Mouse (Mus musculus) CH12.LX (cell line): ENCODE data around the gene Tac2. TPM values are rescaled to one million over a fixed set of nuclear protein-coding genes. Genes with fewer than 3 reads are reported as not detected.

Experiments
- DNase-seq: peaks from one replicate; pipeline ENCODE4 v3.0.0-alpha.2; 2013; ENCODE audit errors: extremely low read depth
- H3K27ac ChIP-seq: 2 replicates; pipeline ENCODE4 v1.5.1; 2012; ENCODE audit warnings: low read depth, mild to moderate bottlenecking, control low read depth, moderate library complexity; ENCODE audit not compliant: insufficient read depth
- H3K27me3 ChIP-seq: replicated peaks from 2 replicates; pipeline ENCODE3; 2012; ENCODE audit warnings: inconsistent platforms
- H3K36me3 ChIP-seq, 2 experiments: replicated peaks in 1 of 2; 2 replicates each; pipeline versions ENCODE3 to v1.6.1; 2012; ENCODE audit warnings: inconsistent platforms in 1 of 2, low read length in 1 of 2, mild to moderate bottlenecking in 1 of 2, mixed read lengths in 1 of 2, moderate library complexity in 1 of 2; ENCODE audit not compliant: control insufficient read depth in 1 of 2, insufficient read depth in 1 of 2
- H3K4me1 ChIP-seq, 2 experiments: 2 replicates each; pipeline ENCODE4 v1.6.1; 2012; ENCODE audit warnings: inconsistent platforms in 1 of 2, moderate library complexity in 1 of 2; ENCODE audit not compliant: insufficient read depth in 2 of 2, control insufficient read depth in 1 of 2
- H3K4me2 ChIP-seq: 2 replicates; pipeline ENCODE4 v1.6.1; 2012; ENCODE audit warnings: low read depth, mild to moderate bottlenecking, control low read depth; ENCODE audit not compliant: poor library complexity, insufficient read depth, severe bottlenecking
- H3K4me3 ChIP-seq, 3 experiments: fragments of 150-350 bp in 1 of 3; sonication (generic) in 1 of 3; replicated peaks in 1 of 3; 2 replicates each; pipeline versions ENCODE3 to v1.5.1; 2011 to 2012; ENCODE audit warnings: low read depth in 2 of 3, low read length in 2 of 3, mild to moderate bottlenecking in 2 of 3, moderate library complexity in 2 of 3, control low read depth in 1 of 3, improper control_type of control experiment in 1 of 3, inconsistent platforms in 1 of 3, mixed read lengths in 1 of 3; ENCODE audit not compliant: poor library complexity in 1 of 3
- H3K79me2 ChIP-seq: replicated peaks from 2 replicates; pipeline ENCODE4 v1.6.1; 2012; ENCODE audit warnings: mild to moderate bottlenecking, moderate library complexity; ENCODE audit not compliant: control insufficient read depth, poor library complexity, insufficient read depth, severe bottlenecking; ENCODE audit errors: extremely low read depth
- H3K9ac ChIP-seq: 2 replicates; pipeline ENCODE4 v1.6.1; 2012; ENCODE audit warnings: low read depth, mild to moderate bottlenecking, control low read depth, moderate library complexity; ENCODE audit not compliant: insufficient read depth
- H3K9me3 ChIP-seq: replicated peaks from 2 replicates; pipeline ENCODE3; 2012; ENCODE audit warnings: low read length, inconsistent platforms, mixed read lengths
- CHD1 ChIP-seq: IDR thresholded peaks from 2 replicates; pipeline ENCODE4 v1.6.1; 2012; ENCODE audit warnings: low read depth, low read length, improper control_type of control experiment, inconsistent platforms
- CTCF ChIP-seq, 2 experiments: IDR thresholded peaks in 1 of 2; conservative IDR thresholded peaks in 1 of 2; 2 replicates each; pipeline ENCODE4 v1.5.1; 2011 to 2012; ENCODE audit warnings: low read depth in 2 of 2, low read length in 2 of 2, improper control_type of control experiment in 1 of 2, inconsistent platforms in 1 of 2, mild to moderate bottlenecking in 1 of 2, moderate library complexity in 1 of 2
- E2F4 ChIP-seq: IDR thresholded peaks from 2 replicates; pipeline ENCODE4 v1.6.1; 2011; ENCODE audit warnings: low read depth, low read length, improper control_type of control experiment; ENCODE audit not compliant: insufficient replicate concordance
- ELF1 ChIP-seq: IDR thresholded peaks from 2 replicates; pipeline ENCODE4 v1.6.1; 2014; ENCODE audit warnings: low read depth, mild to moderate bottlenecking, inconsistent platforms, low read length, improper control_type of control experiment
- EP300 ChIP-seq: IDR thresholded peaks from 2 replicates; pipeline ENCODE4 v1.6.1; 2011; ENCODE audit warnings: low read length, improper control_type of control experiment
- IRF4 ChIP-seq: IDR thresholded peaks from 2 replicates; pipeline ENCODE4 v1.6.1; 2014; ENCODE audit warnings: low read depth, mild to moderate bottlenecking, inconsistent platforms, low read length, improper control_type of control experiment
- JUND ChIP-seq: conservative IDR thresholded peaks from 2 replicates; pipeline ENCODE4 v1.6.1; 2011; ENCODE audit warnings: low read depth, low read length, improper control_type of control experiment
- KAT2A ChIP-seq: IDR thresholded peaks from 2 replicates; pipeline ENCODE4 v1.6.1; 2012; ENCODE audit warnings: low read length, improper control_type of control experiment, inconsistent platforms; ENCODE audit not compliant: insufficient replicate concordance
- MAFK ChIP-seq: IDR thresholded peaks from 2 replicates; pipeline ENCODE4 v1.6.1; 2011; ENCODE audit warnings: low read length, improper control_type of control experiment; ENCODE audit not compliant: insufficient replicate concordance
- MAX ChIP-seq: IDR thresholded peaks from 2 replicates; pipeline ENCODE4 v1.6.1; 2011; ENCODE audit warnings: low read length, improper control_type of control experiment
- MXI1 ChIP-seq: IDR thresholded peaks from 2 replicates; pipeline ENCODE4 v1.6.1; 2011; ENCODE audit warnings: mild to moderate bottlenecking, low read depth, low read length, improper control_type of control experiment
- MYC ChIP-seq: IDR thresholded peaks from 2 replicates; pipeline ENCODE4 v1.6.1; 2011; ENCODE audit warnings: low read depth, mild to moderate bottlenecking, improper control_type of control experiment, low read length
- POLR2AphosphoS2 ChIP-seq: IDR thresholded peaks from 2 replicates; pipeline ENCODE4 v1.6.1; 2011; ENCODE audit warnings: low read depth, low read length, improper control_type of control experiment
- RAD21 ChIP-seq: IDR thresholded peaks from 2 replicates; pipeline ENCODE4 v1.6.1; 2011; ENCODE audit warnings: low read depth, mild to moderate bottlenecking, low read length, improper control_type of control experiment, moderate library complexity
- SMC3 ChIP-seq: IDR thresholded peaks from 2 replicates; pipeline ENCODE4 v1.6.1; 2011; ENCODE audit warnings: low read depth, low read length, improper control_type of control experiment
- ZC3H11A ChIP-seq: IDR thresholded peaks from 2 replicates; pipeline ENCODE4 v1.6.1; 2012; ENCODE audit warnings: low read depth, mild to moderate bottlenecking, inconsistent platforms, low read length, improper control_type of control experiment
- ZNF384 ChIP-seq: IDR thresholded peaks from 2 replicates; pipeline ENCODE4 v1.6.1; 2012; ENCODE audit warnings: low read depth, low read length, improper control_type of control experiment, inconsistent platforms
- dilution Hi-C: fragments of 300-500 bp; cut with MboI; formaldehyde crosslinking; loops from 2 replicates; pipeline ENCODE4 v1.14.3; 2020; ENCODE audit warnings: low sequenced_read_pairs; ENCODE audit not compliant: extremely low pct_unique_long_range_greater_than_20kb, extremely low pct_ligation_motif_present
- in situ Hi-C: fragments of 300-500 bp; cut with MboI; formaldehyde crosslinking; loops from 3 replicates; pipeline ENCODE4 v1.14.3; 2019; ENCODE audit warnings: low sequenced_read_pairs, low pct_ligation_motif_present, low pct_unique_long_range_greater_than_20kb, mixed read lengths
- polyA plus RNA-seq: library from polyadenylated mRNA; unstranded; fragments of >175 nt; gene quantifications from 2 replicates; pipeline ENCODE4 v1.2.1, GENCODE M21; 2012; ENCODE audit warnings: low read depth; ENCODE audit not compliant: insufficient read length
- total RNA-seq, 2 experiments: library from RNA; depleted of rRNA; stranded (reverse); fragments of 300-350 nt in 1 of 2; fragments of >200 nt in 1 of 2; gene quantifications; 2 replicates each; pipeline ENCODE4 v1.2.3; 2012 to 2014

The Tac2 gene
- total and polyA plus RNA-seq, 3 experiments: not detected

GRCm38 (mm10) chr10:127682886-127683285 lies 41.4 kb upstream of the Tac2 start:
- H3K36me3 ChIP-seq: peaks cover 0 to 23% of the 10 kb centered on the region in 2 experiments
- dilution Hi-C loops: no loop called here

GRCm38 (mm10) chr10:127691053-127691452 lies 33.2 kb upstream of the Tac2 start:
- Histone ChIP-seq H3K36me3 (peaks cover 25 to 66% of the 10 kb centered on the region in 2 experiments), H3K4me2 (no peak overlapping the region), H3K9me3 (no peaks in the 10 kb centered on the region), H3K4me3 (no peak overlapping the region), H3K4me1 (no peaks in the 10 kb centered on the region), H3K79me2 (no peaks in the 10 kb centered on the region), H3K9ac (no peak overlapping the region), H3K27ac (no peak overlapping the region), H3K27me3 (no peaks in the 10 kb centered on the region)
- DNase-seq: no peak
- dilution Hi-C loops (no loop called here), in situ Hi-C loops (no loop called here)
- TF ChIP-seq CTCF (conservative IDR thresholded peaks at IDR 0.05 in 1 of 2, IDR thresholded peaks at IDR 0.05 in 1 of 2; ENCODE audit: low read depth in 2 of 2, low read length in 2 of 2) (peak in 1 of 2 experiments; percentile 33; a peak in 1 of 4 replicates), CHD1 (no peak), ELF1 (no peak), E2F4 (no peak), RAD21 (no peak), ZC3H11A (no peak)

More at GRCm38 (mm10) chr10:127682886-127683285, 41.4 kb upstream of the Tac2 start:
- Histone ChIP-seq H3K4me3 (no peak overlapping the region), H3K27ac (no peak overlapping the region), H3K9ac (no peak overlapping the region), H3K4me1 (peaks cover 4 to 28% of the 10 kb centered on the region in 2 experiments; a peak in 2 of 4 replicates), H3K9me3 (no peaks in the 10 kb centered on the region), H3K79me2 (peaks cover 3% of the 10 kb centered on the region; the same call in 1 of the 2 replicates), H3K27me3 (no peaks in the 10 kb centered on the region), H3K4me2 (no peak overlapping the region)
- in situ Hi-C loops: no loop called here
- no peak for DNase-seq
- TF ChIP-seq KAT2A (no peak), POLR2AphosphoS2 (no peak), MAFK (0 out of 2 replicates have a peak, but pooled peaks have one; percentile 30)

- no peaks in the 10 kb centered on the region for H3K27me3 ChIP-seq
- TF ChIP-seq ZC3H11A: no peak
- no peak for TF ChIP-seq EP300
- TF ChIP-seq CTCF (conservative IDR thresholded peaks at IDR 0.05 in 1 of 2, IDR thresholded peaks at IDR 0.05 in 1 of 2; ENCODE audit: low read depth in 2 of 2, low read length in 2 of 2): peak; percentile 72 to 78
- peak; percentile 76 for TF ChIP-seq SMC3
- no peak for TF ChIP-seq IRF4
- TF ChIP-seq RAD21: peak; percentile 38
- no peak for TF ChIP-seq MAX
- peak; percentile 81 for TF ChIP-seq ZNF384
- no peak for TF ChIP-seq MXI1
- TF ChIP-seq MYC: 0 out of 2 replicates have a peak, but pooled peaks have one; percentile 18
- no peak for TF ChIP-seq JUND
- no peaks in the 10 kb centered on the region for H3K79me2 ChIP-seq
- H3K27ac ChIP-seq: no peak overlapping the region
- H3K4me1 ChIP-seq: no peaks in the 10 kb centered on the region
- H3K9me3 ChIP-seq: no peaks in the 10 kb centered on the region
- H3K4me3 ChIP-seq: no peak overlapping the region
- H3K9ac ChIP-seq: no peak overlapping the region
- dilution Hi-C loops (no loop called here), in situ Hi-C loops (loop anchor here (5.0 kb wide), 1 partner anchor 38 kb away; no protein-coding TSS in a partner anchor)
- peak; percentile 35 for DNase-seq
- H3K4me2 ChIP-seq: no peak overlapping the region
- H3K36me3 ChIP-seq: peaks cover 40 to 82% of the 10 kb centered on the region in 2 experiments
Measured at GRCm38 (mm10) chr10:127694636-127695035, 29.6 kb upstream of the Tac2 start.
